Mouse (Mus musculus): ENCODE data around the gene Klhl25. TPM values are rescaled to one million over a fixed set of nuclear protein-coding genes. Genes with fewer than 3 reads are reported as not detected.
A peak's percentile ranks its signal among the peaks of the same experiment; 100 is the strongest.
"Not testable (repeated sequence)": the region's sequence is repeated elsewhere in the genome, so short reads cannot be mapped to it uniquely, and the experiment has no call there.

The Klhl25 gene
- total RNA-seq, 1 experiment from 2014 or later: 12.5 TPM

GRCm38 (mm10) chr7:75834932-75835631 is 13.0 kb upstream of the Klhl25 start:
- peak; percentile 67 for ATAC-seq (ENCODE audit: extremely low read depth, insufficient number of reproducible peaks, low FRiP score, poor library complexity, severe bottlenecking)

GRCm38 (mm10) chr7:75840071-75840470 is 8.0 kb upstream of the Klhl25 start:
- no peak for ATAC-seq (ENCODE audit: extremely low read depth, insufficient number of reproducible peaks, low FRiP score, poor library complexity, severe bottlenecking)

GRCm38 (mm10) chr7:75842306-75842705 is 5.8 kb upstream of the Klhl25 start:
- ATAC-seq (ENCODE audit: extremely low read depth, insufficient number of reproducible peaks, low FRiP score, poor library complexity, severe bottlenecking): no peak

GRCm38 (mm10) chr7:75845936-75846335 is 2.2 kb upstream of the Klhl25 start:
- no peak for ATAC-seq (ENCODE audit: extremely low read depth, insufficient number of reproducible peaks, low FRiP score, poor library complexity, severe bottlenecking)

GRCm38 (mm10) chr7:75846942-75847341 is 1.2 kb upstream of the Klhl25 start:
- no peak for ATAC-seq (ENCODE audit: extremely low read depth, insufficient number of reproducible peaks, low FRiP score, poor library complexity, severe bottlenecking)

GRCm38 (mm10) chr7:75847489-75847888 is 621 bp upstream of the Klhl25 start:
- no peak for ATAC-seq (ENCODE audit: extremely low read depth, insufficient number of reproducible peaks, low FRiP score, poor library complexity, severe bottlenecking)

- no peak for ATAC-seq (ENCODE audit: extremely low read depth, insufficient number of reproducible peaks, low FRiP score, poor library complexity, severe bottlenecking)
These were observed 913 bp downstream of the Klhl25 start for GRCm38 (mm10) chr7:75848776-75849670.

GRCm38 (mm10) chr7:75850396-75850795 is 2.3 kb downstream of the Klhl25 start:
- not testable (repeated sequence) for ATAC-seq (ENCODE audit: extremely low read depth, insufficient number of reproducible peaks, low FRiP score, poor library complexity, severe bottlenecking)

- no peak for ATAC-seq (ENCODE audit: extremely low read depth, insufficient number of reproducible peaks, low FRiP score, poor library complexity, severe bottlenecking)
These were observed 3.2 kb downstream of the Klhl25 start for GRCm38 (mm10) chr7:75851290-75851689.

GRCm38 (mm10) chr7:75852363-75852762 is 4.3 kb downstream of the Klhl25 start:
- ATAC-seq (ENCODE audit: extremely low read depth, insufficient number of reproducible peaks, low FRiP score, poor library complexity, severe bottlenecking): no peak

- no peak for ATAC-seq (ENCODE audit: extremely low read depth, insufficient number of reproducible peaks, low FRiP score, poor library complexity, severe bottlenecking)
These were observed 5.2 kb downstream of the Klhl25 start for GRCm38 (mm10) chr7:75853171-75853830.

- no peak for ATAC-seq (ENCODE audit: extremely low read depth, insufficient number of reproducible peaks, low FRiP score, poor library complexity, severe bottlenecking)
These were observed 6.3 kb downstream of the Klhl25 start for GRCm38 (mm10) chr7:75854231-75854925.

- ATAC-seq (ENCODE audit: extremely low read depth, insufficient number of reproducible peaks, low FRiP score, poor library complexity, severe bottlenecking): no peak
These were observed 6.9 kb downstream of the Klhl25 start for GRCm38 (mm10) chr7:75855028-75855427.

- ATAC-seq (ENCODE audit: extremely low read depth, insufficient number of reproducible peaks, low FRiP score, poor library complexity, severe bottlenecking): no peak
These were observed 8.1 kb downstream of the Klhl25 start for GRCm38 (mm10) chr7:75856259-75856658.

- ATAC-seq (ENCODE audit: extremely low read depth, insufficient number of reproducible peaks, low FRiP score, poor library complexity, severe bottlenecking): peak; percentile 78
These were observed 11.7 kb downstream of the Klhl25 start for GRCm38 (mm10) chr7:75859771-75860196.

GRCm38 (mm10) chr7:75861638-75862426 is 13.7 kb downstream of the Klhl25 start:
- not testable (repeated sequence) for ATAC-seq (ENCODE audit: extremely low read depth, insufficient number of reproducible peaks, low FRiP score, poor library complexity, severe bottlenecking)

GRCm38 (mm10) chr7:75862427-75862781 is 14.3 kb downstream of the Klhl25 start:
- ATAC-seq (ENCODE audit: extremely low read depth, insufficient number of reproducible peaks, low FRiP score, poor library complexity, severe bottlenecking): not testable (repeated sequence)

- not testable (repeated sequence) for ATAC-seq (ENCODE audit: extremely low read depth, insufficient number of reproducible peaks, low FRiP score, poor library complexity, severe bottlenecking)
These were observed 15.3 kb downstream of the Klhl25 start for GRCm38 (mm10) chr7:75863248-75863911.
